Mouse (Mus musculus) heart, postnatal 0 days (tissue): ENCODE measurements at regions not wholly inside any gene's neighbourhood (a gene's known extent, or its start where the extent isn't known, plus 50 kb on each side); places are given as distances from the start of the nearest gene placed in this dataset.

Experiments used
- ATAC-seq: fragments of 200-750 bp; cut with Nextera tagmentation; 2 replicates; pipeline ENCODE4 v1.8.0; 2017; ENCODE audit warnings: low read depth, moderate number of reproducible peaks, moderate library complexity; ENCODE audit not compliant: insufficient read depth
- DNase-seq: peaks from one replicate; pipeline ENCODE4 v3.0.0-alpha.2; 2016; ENCODE audit warnings: low spot score
- H3K27ac ChIP-seq: fragments of 300-500 bp; sonication (generic); 2 replicates; pipeline ENCODE4 v1.5.1; 2014; ENCODE audit warnings: low read depth, mild to moderate bottlenecking
- H3K27me3 ChIP-seq: fragments of 300-500 bp; sonication (generic); 2 replicates; pipeline ENCODE4 v1.6.1; 2014; ENCODE audit warnings: low read length, mixed read lengths; ENCODE audit not compliant: control insufficient read depth, insufficient read depth
- H3K36me3 ChIP-seq: fragments of 300-500 bp; sonication (generic); replicated peaks from 2 replicates; pipeline ENCODE4 v1.6.1; 2014; ENCODE audit warnings: low read length, mixed read lengths; ENCODE audit not compliant: control insufficient read depth, insufficient read depth
- H3K4me1 ChIP-seq: fragments of 300-500 bp; sonication (generic); 2 replicates; pipeline ENCODE4 v1.6.1; 2014; ENCODE audit warnings: antibody characterized with exemption; ENCODE audit not compliant: control insufficient read depth, insufficient read depth
- H3K4me2 ChIP-seq: fragments of 300-500 bp; sonication (generic); 2 replicates; pipeline ENCODE4 v1.6.1; 2014; ENCODE audit warnings: low read depth, mild to moderate bottlenecking, low read length, moderate library complexity
- H3K4me3 ChIP-seq: fragments of 300-500 bp; sonication (generic); 2 replicates; pipeline ENCODE4 v1.5.1; 2014; ENCODE audit warnings: low read depth, low read length
- H3K9ac ChIP-seq: fragments of 300-500 bp; sonication (generic); replicated peaks from 2 replicates; pipeline ENCODE4 v1.6.1; 2014; ENCODE audit warnings: low read depth, low read length, mixed read lengths
- H3K9me3 ChIP-seq: fragments of 300-500 bp; sonication (generic); replicated peaks from 2 replicates; pipeline ENCODE4 v1.6.1; 2016; ENCODE audit warnings: low read length; ENCODE audit not compliant: control insufficient read depth
- CTCF ChIP-seq: IDR thresholded peaks from 2 replicates; pipeline ENCODE4 v1.5.1; 2016; ENCODE audit warnings: antibody characterized with exemption, control low read depth, low read depth
- EP300 ChIP-seq: IDR thresholded peaks from 2 replicates; pipeline ENCODE4 v1.6.1; 2016; ENCODE audit warnings: antibody characterized with exemption, low read depth
- WGBS: fragments of 180-500 bp; shearing (Covaris S2); extraction: QIAGEN DNeasy Blood & Tissue Kit; methylation state at CpG from one replicate; pipeline ENCODE4 v1.1.7; 2014; 5-methylcytosine and 5-hydroxymethylcytosine counted together

- no peak overlapping the region for H3K4me2 ChIP-seq
- no peak overlapping the region for H3K9ac ChIP-seq
- H3K4me3 ChIP-seq = no peak overlapping the region
- 0 out of 2 replicates have a peak, but pooled peaks cover 3% of the 10 kb centered on the region for H3K27me3 ChIP-seq
- ATAC-seq (peak; percentile 27; the same call in 1 of the 2 replicates), DNase-seq (no peak)
- H3K9me3 ChIP-seq = no peaks in the 10 kb centered on the region; the same call in 1 of the 2 replicates
- 70% methylated on average over 8 of the region's 8 CpGs for WGBS
- no peaks in the 10 kb centered on the region for H3K36me3 ChIP-seq
- H3K27ac ChIP-seq = no peak overlapping the region
- TF ChIP-seq CTCF = no peak
- TF ChIP-seq EP300 = no peak
- H3K4me1 ChIP-seq = no peaks in the 10 kb centered on the region
These were observed 192.9 kb upstream of the Usp24 start for GRCm38 (mm10) chr4:106123038-106123654.

- TF ChIP-seq CTCF (no peak), EP300 (no peak)
- Histone ChIP-seq H3K27ac (no peak overlapping the region), H3K4me3 (no peak overlapping the region), H3K4me2 (no peak overlapping the region), H3K9ac (no peak overlapping the region), H3K36me3 (no peaks in the 10 kb centered on the region), H3K27me3 (0 out of 2 replicates have a peak, but pooled peaks cover 3% of the 10 kb centered on the region), H3K4me1 (no peaks in the 10 kb centered on the region), H3K9me3 (no peaks in the 10 kb centered on the region)
- ATAC-seq (no peak), DNase-seq (no peak)
- WGBS = 78% methylated on average over 5 of the region's 5 CpGs
These were observed 188.8 kb upstream of the Usp24 start for GRCm38 (mm10) chr4:106127199-106127598.

- no peak overlapping the region for H3K27ac ChIP-seq
- TF ChIP-seq EP300 (no peak), CTCF (peak; percentile 61)
- 0 out of 2 replicates have a peak, but pooled peaks cover 3% of the 10 kb centered on the region for H3K27me3 ChIP-seq
- H3K4me1 ChIP-seq = no peaks in the 10 kb centered on the region
- DNase-seq (no peak), ATAC-seq (no peak)
- no peaks in the 10 kb centered on the region for H3K36me3 ChIP-seq
- H3K4me2 ChIP-seq = no peak overlapping the region
- no peak overlapping the region for H3K9ac ChIP-seq
- H3K4me3 ChIP-seq = no peak overlapping the region
- no peaks in the 10 kb centered on the region for H3K9me3 ChIP-seq
- 56% methylated on average over 7 of the region's 7 CpGs for WGBS
These were observed 188.4 kb upstream of the Usp24 start for GRCm38 (mm10) chr4:106127641-106128040.

GRCm38 (mm10) chr4:106129327-106129726 is 186.7 kb upstream of the Usp24 start:
- no peak overlapping the region for H3K9ac ChIP-seq
- ATAC-seq (no peak), DNase-seq (no peak)
- no peak overlapping the region for H3K4me3 ChIP-seq
- no peak overlapping the region for H3K4me2 ChIP-seq
- H3K9me3 ChIP-seq = no peaks in the 10 kb centered on the region
- H3K36me3 ChIP-seq = no peaks in the 10 kb centered on the region
- TF ChIP-seq CTCF = no peak
- no peak for TF ChIP-seq EP300
- 74% methylated on average over 7 of the region's 7 CpGs for WGBS
- no peak overlapping the region for H3K27ac ChIP-seq
- H3K27me3 ChIP-seq = 0 out of 2 replicates have a peak, but pooled peaks cover 2% of the 10 kb centered on the region
- H3K4me1 ChIP-seq = no peaks in the 10 kb centered on the region

GRCm38 (mm10) chr4:106129803-106130202 is 186.2 kb upstream of the Usp24 start:
- WGBS = 86% methylated on average over 2 of the region's 2 CpGs
- no peak for TF ChIP-seq CTCF
- H3K27me3 ChIP-seq = no peaks in the 10 kb centered on the region
- no peaks in the 10 kb centered on the region for H3K4me1 ChIP-seq
- no peak overlapping the region for H3K4me3 ChIP-seq
- no peak overlapping the region for H3K9ac ChIP-seq
- no peaks in the 10 kb centered on the region for H3K9me3 ChIP-seq
- no peak overlapping the region for H3K4me2 ChIP-seq
- DNase-seq (no peak), ATAC-seq (no peak)
- no peaks in the 10 kb centered on the region for H3K36me3 ChIP-seq
- H3K27ac ChIP-seq = no peak overlapping the region
